Mouse (Mus musculus): ENCODE measurements around the gene Dcaf5.

The Dcaf5 gene

GRCm38 (mm10) chr12:80330819-80331218, 105.6 kb downstream of the Dcaf5 start:
- DNase-seq = no peak

DNA sequence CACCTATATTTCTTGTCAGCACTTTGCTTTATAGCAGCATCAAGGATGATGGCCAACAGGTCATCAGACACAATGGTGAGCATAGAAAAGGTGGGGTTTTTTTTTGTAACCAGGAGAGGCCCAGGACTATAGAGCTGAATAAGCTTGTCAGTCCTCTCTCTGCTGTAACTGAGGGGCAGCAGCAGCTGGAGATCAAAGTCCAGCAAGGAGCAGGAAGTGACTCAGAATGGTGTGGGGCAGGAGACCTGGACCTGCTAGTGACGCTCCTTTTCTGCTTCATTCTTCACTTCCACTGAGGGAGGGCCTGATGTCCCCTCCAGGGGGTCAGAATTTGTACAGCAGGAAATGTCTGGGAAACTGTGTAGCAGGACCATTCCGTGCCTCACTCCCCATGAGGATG, 106.8 kb downstream of the Dcaf5 start:
- DNase-seq = no peak

- DNase-seq = no peak
Measured at GRCm38 (mm10) chr12:80326047-80326446, 110.4 kb downstream of the Dcaf5 start.

- DNase-seq = no peak
Measured at GRCm38 (mm10) chr12:80324785-80325131, 111.6 kb downstream of the Dcaf5 start.

GRCm38 (mm10) chr12:80324051-80324784, 112.2 kb downstream of the Dcaf5 start:
- DNase-seq = no peak

GRCm38 (mm10) chr12:80323371-80324050, 112.9 kb downstream of the Dcaf5 start:
- DNase-seq = no peak

DNA sequence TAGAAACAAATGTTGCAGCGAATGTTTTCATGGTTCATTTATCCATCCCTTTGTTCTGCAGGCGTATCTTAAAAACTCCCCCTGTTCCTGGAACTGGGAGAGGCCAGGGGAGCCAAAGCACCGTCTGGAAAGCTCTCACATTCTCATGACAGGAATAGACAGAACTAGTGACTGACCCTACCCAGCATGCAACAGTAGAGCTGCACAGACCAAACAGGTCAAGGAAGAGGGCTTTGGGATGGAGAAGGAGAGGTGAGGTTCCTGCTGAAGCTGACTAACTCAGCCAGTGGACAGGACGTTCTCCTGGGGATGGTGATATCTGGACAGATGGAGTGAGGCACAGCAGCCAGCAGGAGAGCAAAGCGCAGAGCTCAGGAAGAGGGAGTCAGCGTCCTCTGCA, 113.9 kb downstream of the Dcaf5 start:
- DNase-seq = no peak

DNA sequence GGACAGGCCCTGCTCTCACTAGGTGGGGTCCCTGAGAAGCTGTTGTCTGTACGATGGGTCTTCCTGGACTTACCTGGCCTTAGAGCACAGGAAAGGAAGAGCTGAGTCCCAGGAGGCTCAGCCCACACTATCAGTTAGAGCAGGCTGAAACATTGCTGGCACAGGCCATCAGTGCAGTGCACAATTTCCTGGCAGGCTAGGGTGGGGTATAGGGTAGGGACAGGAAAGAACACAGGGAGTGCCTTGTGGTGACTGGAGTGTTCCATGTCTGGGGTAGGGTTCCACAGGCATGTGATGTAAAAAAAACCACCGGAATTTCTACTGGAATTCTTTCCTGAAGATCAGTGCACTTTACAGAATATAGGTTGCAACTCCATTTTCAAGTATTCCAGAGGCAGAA, 117.3 kb downstream of the Dcaf5 start:
- no peak for DNase-seq

DNA sequence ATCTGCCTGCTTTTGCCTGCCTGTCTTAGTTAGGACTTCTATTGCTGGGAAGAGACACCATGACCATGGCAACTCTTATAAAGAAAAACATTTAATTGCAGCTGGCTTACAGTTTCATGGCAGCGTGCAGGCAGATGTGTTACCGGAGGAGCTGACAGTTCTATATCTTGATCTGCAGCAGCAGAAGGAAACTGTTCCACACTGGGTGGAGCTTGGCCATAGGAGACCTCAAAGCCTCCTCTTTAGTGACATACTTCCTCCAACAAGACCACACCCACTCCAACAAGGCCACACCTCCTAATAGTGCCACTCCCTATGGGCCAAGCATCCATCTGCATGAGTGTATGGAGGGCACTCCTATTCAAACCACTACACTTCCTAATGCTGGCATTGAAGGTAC, 121.1 kb downstream of the Dcaf5 start:
- DNase-seq = no peak

GRCm38 (mm10) chr12:80311959-80312669, 124.3 kb downstream of the Dcaf5 start:
- no peak for DNase-seq

GRCm38 (mm10) chr12:80307556-80307955, 128.8 kb downstream of the Dcaf5 start:
- DNase-seq = no peak

- DNase-seq = no peak
Measured at GRCm38 (mm10) chr12:80304518-80304917, 131.9 kb downstream of the Dcaf5 start.

DNA sequence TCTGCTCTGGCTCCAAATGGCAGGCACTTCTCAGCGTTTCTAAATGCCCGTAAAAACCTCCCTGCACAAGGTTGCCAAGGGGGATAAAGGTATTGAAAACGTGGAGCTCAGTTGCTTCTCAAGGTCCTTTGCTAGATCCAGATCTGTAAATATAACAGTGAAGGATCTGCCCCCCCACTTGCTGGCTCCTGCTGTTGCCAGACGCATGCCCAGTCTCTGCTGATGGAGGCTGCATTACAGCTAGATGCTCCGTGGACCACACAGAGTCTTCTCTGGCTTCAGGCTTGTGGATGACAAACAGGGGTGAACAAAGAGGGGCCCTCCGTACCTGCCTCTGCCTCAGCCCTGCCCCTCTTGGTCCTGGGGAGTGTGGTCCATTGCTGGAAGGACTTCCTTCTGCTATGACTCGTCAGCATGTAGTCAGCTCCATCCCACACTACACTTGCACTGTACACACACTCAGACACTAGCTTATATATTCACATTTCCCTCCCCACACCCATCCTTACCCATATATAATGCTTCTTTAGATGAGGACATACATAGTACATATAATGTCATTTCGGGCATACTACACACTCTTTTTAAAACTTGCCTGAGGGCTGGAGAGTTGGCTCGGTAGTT, 135.5 kb downstream of the Dcaf5 start:
- peak; percentile 8 for DNase-seq

- no peak for DNase-seq
Measured at GRCm38 (mm10) chr12:80298714-80299113, 137.7 kb downstream of the Dcaf5 start.

DNA sequence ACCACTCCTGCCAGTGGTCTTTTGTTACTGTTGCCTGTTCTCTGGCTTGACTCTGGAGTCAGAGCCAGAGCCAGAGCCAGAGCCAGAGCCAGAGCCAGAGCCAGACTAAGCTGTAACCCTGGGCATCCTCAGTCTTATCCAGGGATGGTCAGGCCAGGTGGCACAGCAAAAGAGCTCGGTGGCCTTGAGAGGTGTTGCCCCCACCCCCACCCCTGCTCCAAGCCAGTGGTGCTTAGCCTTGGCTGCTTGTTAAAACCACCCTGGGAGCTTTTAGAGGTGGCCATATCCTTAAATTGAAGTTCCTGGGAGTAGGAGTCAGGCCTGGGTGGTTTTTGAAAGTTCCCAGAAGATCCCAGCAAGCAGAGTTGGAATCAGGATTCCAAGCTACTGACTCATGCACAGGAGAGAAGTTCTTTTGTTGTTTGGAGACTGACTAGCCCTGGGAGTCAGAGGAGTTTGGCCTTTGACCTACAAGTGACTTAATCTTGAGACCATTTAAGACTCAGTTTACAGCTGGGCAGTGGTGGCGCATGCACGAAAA, 144.4 kb downstream of the Dcaf5 start:
- DNase-seq = no peak

GRCm38 (mm10) chr12:80290964-80291363, 145.4 kb downstream of the Dcaf5 start:
- peak; percentile 17 for DNase-seq

GRCm38 (mm10) chr12:80290483-80290882, 145.9 kb downstream of the Dcaf5 start:
- no peak for DNase-seq

DNA sequence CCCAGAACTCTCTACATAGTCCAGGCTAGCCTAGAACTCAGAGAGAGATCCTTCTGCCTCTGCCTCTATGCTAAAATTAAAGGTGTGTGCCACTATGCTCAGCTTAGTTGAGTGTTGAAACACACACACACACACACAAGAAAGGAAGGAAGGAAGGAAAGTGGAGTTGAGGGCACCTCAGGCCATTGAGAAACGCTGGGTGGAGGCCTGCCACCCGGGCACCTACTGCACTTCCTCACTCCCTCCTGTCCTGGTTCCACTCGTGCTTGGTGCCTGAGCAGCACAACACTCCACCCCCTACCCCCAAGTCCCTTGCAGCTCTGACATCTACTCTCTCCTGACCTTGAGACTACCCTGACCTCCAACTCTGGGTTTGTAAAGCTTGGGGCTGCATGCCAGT, 146.7 kb downstream of the Dcaf5 start:
- DNase-seq = no peak

DNA sequence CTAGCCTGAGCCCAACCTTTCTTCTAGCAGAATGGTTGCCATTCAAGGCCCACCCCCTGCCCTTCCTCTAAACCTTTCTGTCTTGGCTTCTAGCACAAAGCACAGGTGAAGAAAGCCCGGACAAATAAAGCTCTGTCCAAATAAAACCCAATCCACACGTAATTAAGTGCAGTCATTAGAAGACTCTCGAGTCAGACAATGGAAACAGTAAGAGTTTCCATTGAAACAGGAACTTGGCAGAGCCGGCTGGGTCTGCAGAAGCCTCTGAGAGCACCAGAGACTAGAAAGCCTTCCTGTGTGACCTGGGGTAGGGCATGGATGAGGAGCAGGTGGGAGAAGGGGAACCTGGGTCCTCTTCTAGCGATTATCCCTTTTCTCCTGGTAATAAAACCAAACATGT, 150.5 kb downstream of the Dcaf5 start:
- no peak for DNase-seq

Measured in right cerebral cortex, postnatal 25 days (tissue).